Comparison of ENCODE assay signal across 8 mouse cellular contexts in genomic region chr5:144965639-144966351, GRCm38 (mm10). TPM values are rescaled to one million over a fixed set of nuclear protein-coding genes. Genes with fewer than 3 reads are reported as not detected.
A peak's percentile ranks its signal among the peaks of the same experiment; 100 is the strongest.
DNase-seq lines count a peak whose midpoint lies in the region; ATAC-seq and TF ChIP-seq lines count a peak whose summit lies in the region.

Gene Smurf1, minus strand, starts transcription at chr5:144965847.

- H3K4me3 ChIP-seq in E14TG2a.4 (replicated peaks; ENCODE audit: low read length): peak within 1 kb of the TSS; percentile 88
- peak within 1 kb of the TSS; percentile 96 for H3K4me3 ChIP-seq in forebrain, embryonic 15.5 days
- peak within 1 kb of the TSS; percentile 92 for H3K4me3 ChIP-seq in neural tube, embryonic 14.5 days (ENCODE audit: low read depth, low read length)
- H3K4me3 ChIP-seq in testis, adult 2 months (ENCODE audit: control insufficient read depth, low read depth, low read length): peak within 1 kb of the TSS; percentile 81

- TF ChIP-seq CTCF in E14TG2a.4 (conservative IDR thresholded peaks at IDR 0.05; ENCODE audit: low read length): no peak
- no peak for TF ChIP-seq CTCF in testis, adult 2 months (IDR thresholded peaks at IDR 0.05; ENCODE audit: control insufficient read depth, insufficient read depth, insufficient replicate concordance, low read depth, low read length)

- peaks cover 20% of the 10 kb centered on the region; the same call in 1 of the 2 replicates for H3K36me3 ChIP-seq in E14TG2a.4 (ENCODE audit: insufficient read depth, low read length)
- no peaks in the 10 kb centered on the region for H3K36me3 ChIP-seq in forebrain, embryonic 15.5 days
- H3K36me3 ChIP-seq in neural tube, embryonic 14.5 days (ENCODE audit: control insufficient read depth, insufficient read depth, low read length): no peaks in the 10 kb centered on the region
- H3K36me3 ChIP-seq in testis, adult 2 months (ENCODE audit: control insufficient read depth, insufficient read depth, low read length): no peaks in the 10 kb centered on the region

- intact Hi-C loops in heart, postnatal 14 days (cut with DNase I): no loop called here

- peaks cover 11% of the 10 kb centered on the region for H3K27me3 ChIP-seq in E14TG2a.4 (ENCODE audit: insufficient read depth, low read length)
- peaks cover 4% of the 10 kb centered on the region; the same call in 1 of the 2 replicates for H3K27me3 ChIP-seq in forebrain, embryonic 15.5 days
- H3K27me3 ChIP-seq in neural tube, embryonic 14.5 days (ENCODE audit: control insufficient read depth, insufficient read depth, low read length): no peaks in the 10 kb centered on the region
- H3K27me3 ChIP-seq in testis, adult 2 months (ENCODE audit: control insufficient read depth, insufficient read depth, low read length): no peaks in the 10 kb centered on the region

- peak; percentile 70 for ATAC-seq in forebrain, embryonic 15.5 days (replicated peaks)
- peak; percentile 76 for ATAC-seq in neural tube, embryonic 14.5 days (ENCODE audit: low read depth)

- H3K9me3 ChIP-seq in E14TG2a.4 (ENCODE audit: low read length): no peaks in the 10 kb centered on the region
- H3K9me3 ChIP-seq in forebrain, embryonic 15.5 days: no peaks in the 10 kb centered on the region
- no peaks in the 10 kb centered on the region for H3K9me3 ChIP-seq in neural tube, embryonic 14.5 days (ENCODE audit: control insufficient read depth, low read length)

- H3K4me1 ChIP-seq in E14TG2a.4 (replicated peaks; ENCODE audit: low read depth, low read length): peaks cover 53% of the 10 kb centered on the region
- H3K4me1 ChIP-seq in forebrain, embryonic 15.5 days: peaks cover 36% of the 10 kb centered on the region
- peaks cover 12% of the 10 kb centered on the region for H3K4me1 ChIP-seq in neural tube, embryonic 14.5 days (ENCODE audit: control insufficient read depth, insufficient read depth, low read length)
- peaks cover 18% of the 10 kb centered on the region for H3K4me1 ChIP-seq in testis, adult 2 months (ENCODE audit: control insufficient read depth, insufficient read depth, low read length)

- peak; percentile 28 for TF ChIP-seq POLR2A in testis, adult 2 months (IDR thresholded peaks at IDR 0.05; ENCODE audit: control insufficient read depth, low read depth, low read length)

- peak within 1 kb of the TSS; percentile 88 for H3K27ac ChIP-seq in forebrain, embryonic 15.5 days (replicated peaks)
- peak within 1 kb of the TSS; percentile 89 for H3K27ac ChIP-seq in neural tube, embryonic 14.5 days (ENCODE audit: low read depth, low read length)
- H3K27ac ChIP-seq in testis, adult 2 months (ENCODE audit: control insufficient read depth, insufficient read depth, low read depth, low read length): peak within 1 kb of the TSS; percentile 75

- H3K9ac ChIP-seq in forebrain, embryonic 15.5 days (replicated peaks): peak within 1 kb of the TSS; percentile 94
- H3K9ac ChIP-seq in neural tube, embryonic 14.5 days (replicated peaks; ENCODE audit: low read depth, low read length): peak within 1 kb of the TSS; percentile 94

- under 1% methylated on average over 67 of the region's 89 CpGs for WGBS in forebrain, embryonic 15.5 days
- 2% methylated on average over 89 of the region's 89 CpGs for WGBS in large intestine, adult 2 months
- under 1% methylated on average over 56 of the region's 89 CpGs for whole genome bisulfite sequencing in neural tube, embryonic 14.5 days

- DNase-seq in c-Kit-positive CD71-negative TER-119-negative erythroid progenitor cells, embryonic 14.5 days (ENCODE audit: low read depth): peak; percentile 65
- DNase-seq in heart, postnatal 14 days: peak; percentile 93 to 94
- DNase-seq in large intestine, adult 2 months (ENCODE audit: low read depth, low spot score): no peak
- DNase-seq in lung, adult 18-20 months: peak; percentile 77 to 80

- peak within 1 kb of the TSS; percentile 71 for H3K4me2 ChIP-seq in forebrain, embryonic 15.5 days (replicated peaks)
- peak within 1 kb of the TSS; percentile 76 for H3K4me2 ChIP-seq in neural tube, embryonic 14.5 days (ENCODE audit: low read depth, low read length)

RNA-seq across cellular contexts. Expression of gene Smurf1, which starts in this region (rescaled TPM):
- polyA plus RNA-seq in forebrain, embryonic 15.5 days (2015; fragmentation: Nextera tagmentation; extraction: Ambion mirVana): 28.4 and 29.7 TPM in 2 replicates
- total RNA-seq in heart, postnatal 14 days (2021): 10 to 100 TPM; 23.7 to 25.4 TPM
- 11.6 and 15.9 TPM in 2 replicates for polyA plus RNA-seq in large intestine, adult 2 months (2012; rRNA removed)
- polyA plus RNA-seq in neural tube, embryonic 14.5 days (2014; fragmentation: Nextera tagmentation; extraction: Ambion mirVana): 30.3 and 32.9 TPM in 2 replicates
- polyA plus RNA-seq in testis, adult 2 months (2012; rRNA removed): 30.4 and 33.8 TPM in 2 replicates
